Mouse (Mus musculus): ENCODE results near the gene Hoxc5.

- TF ChIP-seq CTCF (IDR thresholded peaks at IDR 0.05; ENCODE audit: low read depth, low read length) (no peak), POLR2A (IDR thresholded peaks at IDR 0.05; ENCODE audit: insufficient read depth, low read length) (no peak), EP300 (IDR thresholded peaks at IDR 0.05; ENCODE audit: insufficient read depth, low read depth, low read length) (no peak)
These were observed 31.5 kb downstream of the Hoxc5 start for GRCm38 (mm10) chr15:102998608-102999182.

Measured in ES-Bruce4 (cell line).